Mouse (Mus musculus) left cerebral cortex, adult 2 months (tissue): Measurements from ENCODE around the gene Kng1. TPM values are rescaled to one million over a fixed set of nuclear protein-coding genes. Genes with fewer than 3 reads are reported as not detected.
A peak's percentile ranks its signal among the peaks of the same experiment; 100 is the strongest.

ENCODE experiments used
- DNase-seq, 2 experiments: peaks; one replicate each; pipeline ENCODE4 v3.0.0; 2021 to 2022; ENCODE audit warnings: low spot score in 2 of 2, mixed read lengths in 1 of 2; ENCODE audit errors: extremely low spot score in 1 of 2
- H3K27ac ChIP-seq: fragments of 200-600 bp; 2 replicates; pipeline ENCODE4 v1.8.1; 2022
- H3K4me3 ChIP-seq: fragments of 200-600 bp; 2 replicates; pipeline ENCODE4 v1.8.1; 2022
- CTCF ChIP-seq: fragments of 200-600 bp; IDR thresholded peaks from 2 replicates; pipeline ENCODE4 v1.8.1; 2022; ENCODE audit warnings: antibody characterized with exemption, mild to moderate bottlenecking, moderate library complexity
- intact Hi-C: fragments of 180-260 bp; cut with DNase I; formaldehyde crosslinking; loops from one replicate; pipeline ENCODE4 v1.15.1; 2025
- total RNA-seq, 2 experiments: library from RNA; stranded (reverse); gene quantifications; 2 replicates each; pipeline ENCODE4 v1.2.3; 2021

Gene Kng1
- total RNA-seq, 2 experiments from 2014 or later: not detected

- no peak for TF ChIP-seq CTCF
- intact Hi-C loops: loop anchor here (5.0 kb wide), 1 partner anchor 252 kb away; the partner anchor contains the start of genes Dnajb11 and Tbccd1
- no peak for DNase-seq
- Histone ChIP-seq H3K4me3 (peak overlapping the region; percentile 76), H3K27ac (no peak overlapping the region)
These were observed 52.0 kb downstream of the Kng1 start for GRCm38 (mm10) chr16:23109350-23110280.

DNA sequence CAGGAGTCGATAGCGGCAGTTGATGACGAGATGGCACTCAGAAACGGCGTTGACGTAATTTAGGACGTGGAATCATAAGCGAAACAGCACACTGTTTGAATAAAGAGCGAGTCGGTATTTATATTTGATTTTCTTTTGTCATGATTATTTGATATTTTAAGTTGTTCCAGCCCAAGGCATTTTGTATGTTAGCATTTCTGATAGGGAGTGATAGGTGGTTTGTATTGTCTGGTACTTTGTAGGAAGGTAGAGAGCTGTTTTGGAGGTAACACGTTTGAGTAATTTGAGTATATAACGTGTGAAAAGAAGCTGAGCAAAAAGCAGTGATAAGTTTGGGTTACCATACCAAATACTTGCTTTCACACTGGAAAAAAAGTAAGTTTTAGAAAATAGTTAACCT is 54.7 kb downstream of the Kng1 start:
- H3K27ac ChIP-seq: no peak overlapping the region
- no peak for TF ChIP-seq CTCF
- intact Hi-C loops: no loop called here
- H3K4me3 ChIP-seq: no peak overlapping the region
- DNase-seq: no peak

- H3K27ac ChIP-seq: no peak overlapping the region
- intact Hi-C loops: no loop called here
- DNase-seq: no peak
- no peak for TF ChIP-seq CTCF
- H3K4me3 ChIP-seq: no peak overlapping the region
These were observed 55.3 kb downstream of the Kng1 start for GRCm38 (mm10) chr16:23112861-23113435.

DNA sequence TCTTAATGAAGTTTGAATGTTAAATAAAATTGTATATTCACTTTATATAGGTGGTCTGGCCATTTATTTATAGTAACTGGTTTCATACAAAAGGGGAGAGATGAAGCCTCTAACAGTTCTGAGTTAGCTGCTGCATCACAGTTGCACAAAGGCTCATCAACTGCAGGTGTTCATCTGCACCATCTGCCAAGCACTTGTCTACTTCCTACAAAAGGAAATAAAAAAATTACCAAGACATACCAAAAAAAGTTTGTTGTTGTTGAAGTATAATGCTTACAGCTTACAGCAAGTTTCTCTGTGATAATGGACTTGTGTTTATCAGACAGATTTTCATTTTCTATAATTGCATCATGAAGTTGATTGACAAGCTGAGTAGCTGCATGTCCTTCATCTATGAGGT is 56.2 kb downstream of the Kng1 start:
- DNase-seq: no peak
- Histone ChIP-seq H3K27ac (no peak overlapping the region), H3K4me3 (no peak overlapping the region)
- intact Hi-C loops: no loop called here
- TF ChIP-seq CTCF: no peak

- H3K4me3 ChIP-seq: no peak overlapping the region
- intact Hi-C loops: no loop called here
- TF ChIP-seq CTCF: no peak
- DNase-seq: no peak
- no peak overlapping the region for H3K27ac ChIP-seq
These were observed 56.9 kb downstream of the Kng1 start for GRCm38 (mm10) chr16:23114339-23115171.

DNA sequence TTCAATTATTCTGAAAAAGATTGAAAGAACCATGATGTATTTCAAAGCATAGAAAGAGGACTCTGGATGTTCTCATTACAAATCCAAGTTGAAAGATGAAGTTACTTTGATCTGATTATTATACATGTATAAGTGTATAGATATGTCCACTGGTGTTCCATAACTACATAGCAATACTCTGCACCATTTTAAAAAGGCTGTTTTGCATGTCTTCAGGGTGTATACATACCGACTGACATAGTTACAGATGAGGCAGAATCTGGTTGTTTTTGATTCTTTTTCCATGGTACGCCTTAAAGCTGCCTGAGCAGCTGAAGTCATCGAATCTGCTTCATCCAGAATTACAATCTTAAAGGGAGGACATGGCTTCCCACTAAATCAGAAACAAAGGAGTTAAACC is 57.8 kb downstream of the Kng1 start:
- H3K27ac ChIP-seq: no peak overlapping the region
- TF ChIP-seq CTCF: no peak
- H3K4me3 ChIP-seq: no peak overlapping the region
- intact Hi-C loops: no loop called here
- DNase-seq: no peak

GRCm38 (mm10) chr16:23117173-23117572 is 59.5 kb downstream of the Kng1 start:
- intact Hi-C loops: no loop called here
- no peak for DNase-seq
- TF ChIP-seq CTCF: no peak
- H3K4me3 ChIP-seq: no peak overlapping the region
- H3K27ac ChIP-seq: no peak overlapping the region

DNA sequence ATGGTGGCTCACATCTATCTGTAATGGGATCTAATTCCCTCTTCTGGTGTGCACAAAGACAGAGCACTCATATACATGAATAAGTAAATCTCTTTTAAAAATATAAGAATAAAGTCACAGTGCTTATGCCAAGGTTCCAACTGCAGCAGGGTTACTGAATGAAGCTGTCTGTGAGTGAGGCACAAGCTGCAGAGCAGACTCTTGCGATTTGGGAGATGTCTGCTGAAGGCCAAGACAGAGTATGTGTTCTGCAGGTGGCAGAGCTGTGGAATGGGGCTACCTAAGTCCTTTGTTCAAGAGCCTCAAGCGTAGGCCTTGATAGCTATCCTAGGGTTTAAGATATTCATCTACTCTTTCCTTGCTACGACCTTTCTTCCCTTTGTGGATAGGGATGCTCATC is 64.8 kb downstream of the Kng1 start:
- TF ChIP-seq CTCF: no peak
- no peak for DNase-seq
- Histone ChIP-seq H3K4me3 (no peak overlapping the region), H3K27ac (no peak overlapping the region)
- intact Hi-C loops: no loop called here

GRCm38 (mm10) chr16:23123104-23123503 is 65.4 kb downstream of the Kng1 start:
- no peak for DNase-seq
- intact Hi-C loops: no loop called here
- Histone ChIP-seq H3K4me3 (no peak overlapping the region), H3K27ac (no peak overlapping the region)
- TF ChIP-seq CTCF: no peak

GRCm38 (mm10) chr16:23124398-23124797 is 66.7 kb downstream of the Kng1 start:
- intact Hi-C loops: no loop called here
- H3K4me3 ChIP-seq: no peak overlapping the region
- H3K27ac ChIP-seq: no peak overlapping the region
- no peak for DNase-seq
- TF ChIP-seq CTCF: no peak

DNA sequence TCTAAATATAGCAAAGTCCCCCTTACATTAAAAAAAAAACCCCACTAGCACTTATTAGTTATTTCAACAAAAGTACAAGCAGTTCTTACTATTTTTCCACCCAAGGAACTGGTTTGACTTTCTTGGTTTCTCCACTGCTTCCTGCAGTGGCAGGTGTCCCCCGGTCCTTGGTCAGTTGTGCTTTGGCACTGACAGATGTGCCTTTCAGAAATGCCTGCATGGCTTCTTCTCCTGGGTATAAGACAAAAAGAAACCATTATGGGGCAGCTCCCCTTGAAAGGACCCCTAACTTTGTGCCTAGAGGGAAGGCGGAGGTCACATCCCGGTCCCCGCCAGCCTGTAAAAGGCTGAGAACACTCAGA is 69.6 kb downstream of the Kng1 start:
- no peak for DNase-seq
- no peak for TF ChIP-seq CTCF
- Histone ChIP-seq H3K27ac (peak overlapping the region; percentile 99), H3K4me3 (peak overlapping the region; percentile 69)
- intact Hi-C loops: loop anchor here (2.0 to 5.0 kb wide), 2 partner anchors 20 to 270 kb away; partner anchors contain the start of genes Dnajb11, Eif4a2 and Tbccd1
